Mouse (Mus musculus) testis, postnatal 10 days (tissue): ENCODE data around the gene Hmbs.
"Not testable (repeated sequence)": the region's sequence is repeated elsewhere in the genome, so short reads cannot be mapped to it uniquely, and the experiment has no call there.

Experiments
- DNase-seq: peaks from one replicate; pipeline ENCODE4 v3.0.0; 2021; ENCODE audit warnings: low spot score

Hmbs gene

GRCm38 (mm10) chr9:44343781-44344421 lies at the start of gene Hmbs:
Gene Hmbs (minus strand): TSS chr9:44344228.
- peak; percentile 93 for DNase-seq

GRCm38 (mm10) chr9:44391466-44391865 lies 47.4 kb upstream of the Hmbs start:
- DNase-seq = peak; percentile 89

- DNase-seq = peak; percentile 70
These were observed 45.2 kb upstream of the Hmbs start for GRCm38 (mm10) chr9:44389273-44389672.

GRCm38 (mm10) chr9:44387221-44387620 lies 43.2 kb upstream of the Hmbs start:
- no peak for DNase-seq

- peak; percentile 67 for DNase-seq
These were observed 40.6 kb upstream of the Hmbs start for GRCm38 (mm10) chr9:44384596-44384995.

- peak; percentile 60 for DNase-seq
These were observed 35.8 kb upstream of the Hmbs start for GRCm38 (mm10) chr9:44379862-44380261.

GRCm38 (mm10) chr9:44379054-44379834 lies 35.2 kb upstream of the Hmbs start, which contains the start of gene Hyou1:
Gene Hyou1 (plus strand): TSS chr9:44379490.
- peak; percentile 100 for DNase-seq

GRCm38 (mm10) chr9:44378153-44378730 lies 34.2 kb upstream of the Hmbs start:
- no peak for DNase-seq

- not testable (repeated sequence) for DNase-seq
These were observed 33.3 kb upstream of the Hmbs start for GRCm38 (mm10) chr9:44377335-44377734.

- no peak for DNase-seq
These were observed 32.1 kb upstream of the Hmbs start for GRCm38 (mm10) chr9:44376141-44376540.

- no peak for DNase-seq
These were observed 29.4 kb upstream of the Hmbs start for GRCm38 (mm10) chr9:44373386-44373785.

GRCm38 (mm10) chr9:44364480-44364879 lies 20.5 kb upstream of the Hmbs start:
- no peak for DNase-seq

- not testable (repeated sequence) for DNase-seq
These were observed 17.9 kb upstream of the Hmbs start for GRCm38 (mm10) chr9:44361931-44362330.

GRCm38 (mm10) chr9:44361190-44361917 lies 17.3 kb upstream of the Hmbs start, which contains the start of gene Vps11:
Gene Vps11 (minus strand): TSS chr9:44361670.
- DNase-seq = peak; percentile 97

- DNase-seq = no peak
These were observed 13.2 kb upstream of the Hmbs start for GRCm38 (mm10) chr9:44357207-44357606.

- DNase-seq = no peak
These were observed 9.1 kb upstream of the Hmbs start for GRCm38 (mm10) chr9:44353142-44353541.

GRCm38 (mm10) chr9:44352337-44352736 lies 8.3 kb upstream of the Hmbs start:
- no peak for DNase-seq

GRCm38 (mm10) chr9:44351396-44351795 lies 7.4 kb upstream of the Hmbs start:
- no peak for DNase-seq

GRCm38 (mm10) chr9:44348546-44348945 lies 4.5 kb upstream of the Hmbs start:
- no peak for DNase-seq

- no peak for DNase-seq
These were observed 3.6 kb upstream of the Hmbs start for GRCm38 (mm10) chr9:44347621-44348020.

GRCm38 (mm10) chr9:44347166-44347565 lies 3.1 kb upstream of the Hmbs start:
- no peak for DNase-seq
